Mouse (Mus musculus): ENCODE data around the gene Gm10401.
A peak's percentile ranks its signal among the peaks of the same experiment; 100 is the strongest.
"Not testable (repeated sequence)": the region's sequence is repeated elsewhere in the genome, so short reads cannot be mapped to it uniquely, and the experiment has no call there.

The Gm10401 gene

GRCm38 (mm10) chr5:115118961-115119570 is 21.0 kb upstream of the Gm10401 start, which contains the start of gene Acads:
TSS of gene Acads (minus strand) at chr5:115119346.
- peak; percentile 84 to 87 for DNase-seq (ENCODE audit: low spot score in 2 of 2)

- DNase-seq (ENCODE audit: low spot score in 2 of 2) = no peak
Observed at GRCm38 (mm10) chr5:115117467-115117866, 19.4 kb upstream of the Gm10401 start.

- DNase-seq (ENCODE audit: low spot score in 2 of 2) = no peak
Observed at GRCm38 (mm10) chr5:115116426-115116825, 18.3 kb upstream of the Gm10401 start.

- DNase-seq (ENCODE audit: low spot score in 2 of 2) = no peak
Observed at GRCm38 (mm10) chr5:115114501-115114900, 16.4 kb upstream of the Gm10401 start.

- DNase-seq (ENCODE audit: low spot score in 2 of 2) = no peak
Observed at GRCm38 (mm10) chr5:115113244-115113643, 15.1 kb upstream of the Gm10401 start.

GRCm38 (mm10) chr5:115111156-115111555 is 13.1 kb upstream of the Gm10401 start:
- DNase-seq (ENCODE audit: low spot score in 2 of 2) = no peak

- DNase-seq (ENCODE audit: low spot score in 2 of 2) = not testable (repeated sequence)
Observed at GRCm38 (mm10) chr5:115103253-115103652, 5.2 kb upstream of the Gm10401 start.

- DNase-seq (ENCODE audit: low spot score in 2 of 2) = no peak
Observed at GRCm38 (mm10) chr5:115102231-115102630, 4.1 kb upstream of the Gm10401 start.

- DNase-seq (ENCODE audit: low spot score in 2 of 2) = no peak
Observed at GRCm38 (mm10) chr5:115100473-115100872, 2.4 kb upstream of the Gm10401 start.

GRCm38 (mm10) chr5:115099991-115100390 is 1.9 kb upstream of the Gm10401 start:
- no peak for DNase-seq (ENCODE audit: low spot score in 2 of 2)

- no peak for DNase-seq (ENCODE audit: low spot score in 2 of 2)
Observed at GRCm38 (mm10) chr5:115099530-115099929, 1.4 kb upstream of the Gm10401 start.

GRCm38 (mm10) chr5:115091776-115092175 is 6.3 kb downstream of the Gm10401 start:
- DNase-seq (ENCODE audit: low spot score in 2 of 2) = no peak

GRCm38 (mm10) chr5:115091015-115091414 is 7.1 kb downstream of the Gm10401 start:
- no peak for DNase-seq (ENCODE audit: low spot score in 2 of 2)

- DNase-seq (ENCODE audit: low spot score in 2 of 2) = no peak
Observed at GRCm38 (mm10) chr5:115089592-115090268, 8.4 kb downstream of the Gm10401 start.

- no peak for DNase-seq (ENCODE audit: low spot score in 2 of 2)
Observed at GRCm38 (mm10) chr5:115085675-115086074, 12.4 kb downstream of the Gm10401 start.

GRCm38 (mm10) chr5:115083492-115083891 is 14.6 kb downstream of the Gm10401 start:
- no peak for DNase-seq (ENCODE audit: low spot score in 2 of 2)

- no peak for DNase-seq (ENCODE audit: low spot score in 2 of 2)
Observed at GRCm38 (mm10) chr5:115081636-115082035, 16.5 kb downstream of the Gm10401 start.

GRCm38 (mm10) chr5:115076144-115076901 is 21.8 kb downstream of the Gm10401 start:
- DNase-seq (ENCODE audit: low spot score in 2 of 2) = peak; percentile 50 to 72

- DNase-seq (ENCODE audit: low spot score in 2 of 2) = no peak
Observed at GRCm38 (mm10) chr5:115074749-115075148, 23.3 kb downstream of the Gm10401 start.

- DNase-seq (ENCODE audit: low spot score in 2 of 2) = not testable (repeated sequence)
Observed at GRCm38 (mm10) chr5:115073306-115073705, 24.8 kb downstream of the Gm10401 start.

GRCm38 (mm10) chr5:115072143-115072542 is 26.0 kb downstream of the Gm10401 start:
- no peak for DNase-seq (ENCODE audit: low spot score in 2 of 2)

GRCm38 (mm10) chr5:115071096-115071901 is 26.8 kb downstream of the Gm10401 start:
- DNase-seq (ENCODE audit: low spot score in 2 of 2) = no peak

Data from natural killer cell, adult 2 months (primary cell).